Mouse (Mus musculus) olfactory bulb, adult 2 months (tissue): ENCODE results near the gene Ppdpf.

ENCODE experiments used
- CTCF ChIP-seq: fragments of 200-500 bp; IDR thresholded peaks from 2 replicates; pipeline ENCODE4 v1.5.1; 2012; ENCODE audit warnings: low read depth, mild to moderate bottlenecking, low read length, moderate library complexity; ENCODE audit not compliant: insufficient read depth
- POLR2A ChIP-seq: fragments of 200-500 bp; IDR thresholded peaks from 2 replicates; pipeline ENCODE4 v1.6.1; 2012; ENCODE audit warnings: mild to moderate bottlenecking, low read depth, low read length, moderate library complexity; ENCODE audit not compliant: insufficient read depth

DNA sequence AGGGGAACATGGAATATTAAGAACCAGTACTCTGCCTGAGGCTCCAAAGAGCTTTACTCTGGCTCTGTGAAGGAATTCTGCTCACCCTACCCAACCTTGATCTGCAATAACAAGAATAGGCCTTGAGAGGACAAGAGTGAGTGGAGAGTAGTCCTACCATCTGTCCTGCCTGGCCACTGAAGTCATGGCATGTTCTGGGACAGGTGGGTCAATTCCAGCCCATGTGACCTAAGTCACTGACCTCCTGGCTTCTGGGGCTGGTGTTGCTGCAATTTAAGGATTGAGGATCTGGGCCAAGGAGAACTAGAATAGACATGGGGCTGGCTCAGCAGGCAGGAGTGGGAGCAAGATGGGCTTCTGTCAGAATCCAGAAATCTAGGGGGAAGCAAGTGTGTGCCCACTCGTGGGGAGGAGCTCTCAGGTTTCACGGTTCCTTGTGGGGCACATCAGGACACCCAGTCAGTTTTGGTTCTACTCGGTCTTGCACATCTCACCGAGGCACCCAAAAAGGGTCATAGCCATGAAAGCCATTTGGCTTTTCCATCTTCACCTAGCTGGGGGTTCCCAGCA, 40.0 kb upstream of the Ppdpf start:
- TF ChIP-seq CTCF = no peak
- TF ChIP-seq POLR2A = no peak
